Mouse (Mus musculus) limb, embryonic 12.5 days (tissue): Measurements from ENCODE around the gene Pknox2. TPM values are rescaled to one million over a fixed set of nuclear protein-coding genes. Genes with fewer than 3 reads are reported as not detected.

Source experiments
- ATAC-seq: fragments of 200-750 bp; cut with Nextera tagmentation; 2 replicates; pipeline ENCODE4 v1.8.0; 2017; ENCODE audit warnings: low read depth, moderate TSS enrichment; ENCODE audit not compliant: insufficient number of reproducible peaks, insufficient read depth, low FRiP score, low TSS enrichment
- H3K27ac ChIP-seq: fragments of 300-500 bp; sonication (generic); 2 replicates; pipeline ENCODE4 v1.5.1; 2016; ENCODE audit warnings: mild to moderate bottlenecking, moderate library complexity
- H3K27me3 ChIP-seq: fragments of 300-500 bp; sonication (generic); 2 replicates; pipeline ENCODE4 v1.6.1; 2016; ENCODE audit warnings: mild to moderate bottlenecking, moderate library complexity
- H3K36me3 ChIP-seq: fragments of 300-500 bp; sonication (generic); 2 replicates; pipeline ENCODE4 v1.6.1; 2016; ENCODE audit warnings: mild to moderate bottlenecking, moderate library complexity
- H3K4me1 ChIP-seq: fragments of 300-500 bp; sonication (generic); replicated peaks from 2 replicates; pipeline ENCODE4 v1.6.1; 2016
- H3K4me2 ChIP-seq: fragments of 300-500 bp; sonication (generic); 2 replicates; pipeline ENCODE4 v1.6.1; 2016; ENCODE audit warnings: mild to moderate bottlenecking, moderate library complexity
- H3K4me3 ChIP-seq: fragments of 300-500 bp; sonication (generic); replicated peaks from 2 replicates; pipeline ENCODE4 v1.5.1; 2016; ENCODE audit warnings: mild to moderate bottlenecking
- H3K9ac ChIP-seq: fragments of 300-500 bp; sonication (generic); replicated peaks from 2 replicates; pipeline ENCODE4 v1.6.1; 2016; ENCODE audit warnings: mild to moderate bottlenecking, moderate library complexity
- H3K9me3 ChIP-seq: fragments of 300-500 bp; sonication (generic); 2 replicates; pipeline ENCODE4 v1.6.1; 2016; ENCODE audit warnings: mild to moderate bottlenecking, moderate library complexity
- WGBS: fragments of 180-500 bp; shearing (Covaris S2); methylation state at CpG from one replicate; pipeline ENCODE4 v1.1.7; 2016; 5-methylcytosine and 5-hydroxymethylcytosine counted together
- polyA plus RNA-seq: library from polyadenylated mRNA; unstranded; fragments of >200 nt; fragmentation: Nextera tagmentation; extraction: Ambion mirVana; gene quantifications from 2 replicates; pipeline ENCODE4 v1.2.1, GENCODE M21; 2016

The Pknox2 gene
- polyA plus RNA-seq, 1 experiment from 2014 or later: 15.5 TPM

- H3K4me2 ChIP-seq: no peak overlapping the region
- no peaks in the 10 kb centered on the region; the same call in 1 of the 2 replicates for H3K36me3 ChIP-seq
- no peak overlapping the region for H3K27ac ChIP-seq
- H3K4me3 ChIP-seq: no peak overlapping the region
- H3K27me3 ChIP-seq: peaks cover 14% of the 10 kb centered on the region
- H3K4me1 ChIP-seq: peaks cover 22% of the 10 kb centered on the region
- no peaks in the 10 kb centered on the region for H3K9me3 ChIP-seq
- ATAC-seq: no peak
- 50% methylated on average over 5 of the region's 5 CpGs for whole genome bisulfite sequencing
- H3K9ac ChIP-seq: no peak overlapping the region
These were observed 99.7 kb downstream of the Pknox2 start for GRCm38 (mm10) chr9:37047490-37047889.

DNA sequence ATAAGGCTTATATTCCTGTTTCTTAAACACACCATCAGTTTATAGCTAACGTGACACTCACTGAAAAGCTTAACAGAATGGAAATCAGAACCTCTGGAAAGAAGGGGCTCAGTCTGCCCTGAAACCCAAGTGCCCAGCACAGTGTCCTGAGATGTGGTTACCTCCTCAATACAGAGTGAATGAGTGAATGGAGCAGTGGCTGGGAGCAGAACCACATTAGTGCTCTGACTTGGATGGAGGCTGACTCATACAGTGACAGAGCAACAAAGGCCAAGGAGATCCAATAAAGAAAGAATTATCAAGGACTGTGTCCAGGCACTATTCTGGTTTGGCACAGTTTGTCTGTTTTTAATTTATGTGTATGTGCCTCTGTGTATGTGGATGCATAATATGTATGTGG, 101.3 kb downstream of the Pknox2 start:
- 50% methylated on average over 1 of the region's 1 CpGs for WGBS
- ATAC-seq: no peak

GRCm38 (mm10) chr9:37044165-37044564, 103.0 kb downstream of the Pknox2 start:
- Histone ChIP-seq H3K27ac (no peak overlapping the region), H3K9me3 (no peaks in the 10 kb centered on the region), H3K4me1 (peaks cover 14% of the 10 kb centered on the region), H3K4me3 (no peak overlapping the region), H3K36me3 (no peaks in the 10 kb centered on the region), H3K4me2 (no peak overlapping the region), H3K27me3 (peaks cover 29% of the 10 kb centered on the region), H3K9ac (no peak overlapping the region)
- WGBS: 76% methylated on average over 1 of the region's 1 CpGs
- ATAC-seq: no peak

More for the DNA sequence above, 101.3 kb downstream of the Pknox2 start:
- Histone ChIP-seq H3K9ac (no peak overlapping the region), H3K9me3 (no peaks in the 10 kb centered on the region), H3K4me3 (no peak overlapping the region), H3K36me3 (no peaks in the 10 kb centered on the region; the same call in 1 of the 2 replicates), H3K27me3 (peaks cover 14% of the 10 kb centered on the region), H3K4me2 (no peak overlapping the region), H3K27ac (no peak overlapping the region), H3K4me1 (peaks cover 18% of the 10 kb centered on the region)

- Histone ChIP-seq H3K9me3 (no peaks in the 10 kb centered on the region), H3K36me3 (no peaks in the 10 kb centered on the region), H3K4me3 (no peak overlapping the region), H3K9ac (no peak overlapping the region), H3K27ac (no peak overlapping the region), H3K27me3 (peaks cover 50% of the 10 kb centered on the region), H3K4me1 (peaks cover 14% of the 10 kb centered on the region), H3K4me2 (no peak overlapping the region)
- 81% methylated on average over 3 of the region's 3 CpGs for WGBS
- ATAC-seq: no peak
These were observed 108.3 kb downstream of the Pknox2 start for GRCm38 (mm10) chr9:37038859-37039258.

DNA sequence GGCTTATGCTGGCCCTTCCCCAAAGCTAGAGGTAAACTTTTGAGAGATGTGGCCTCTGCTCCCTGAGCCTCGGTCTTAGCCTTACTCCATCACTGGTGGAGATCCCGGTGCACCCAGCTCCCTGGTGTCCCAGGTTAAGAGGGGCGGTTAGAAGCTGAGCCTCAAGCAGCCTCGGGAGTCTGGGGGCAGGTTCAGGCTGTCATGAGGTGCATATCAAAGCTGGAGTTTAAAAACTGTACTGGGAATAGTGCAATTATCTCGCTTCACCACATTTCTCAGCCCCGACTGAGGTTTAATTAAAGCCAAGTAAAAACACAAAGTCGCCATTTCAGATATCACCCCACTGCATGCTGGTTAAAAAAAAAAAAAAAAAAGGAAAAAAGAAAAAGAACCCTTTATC, 108.8 kb downstream of the Pknox2 start:
- no peak overlapping the region for H3K4me3 ChIP-seq
- ATAC-seq: no peak
- no peaks in the 10 kb centered on the region for H3K9me3 ChIP-seq
- no peaks in the 10 kb centered on the region for H3K36me3 ChIP-seq
- H3K27me3 ChIP-seq: peaks cover 52% of the 10 kb centered on the region
- H3K9ac ChIP-seq: no peak overlapping the region
- H3K4me2 ChIP-seq: no peak overlapping the region
- H3K4me1 ChIP-seq: peaks cover 15% of the 10 kb centered on the region
- H3K27ac ChIP-seq: no peak overlapping the region
- WGBS: 56% methylated on average over 7 of the region's 7 CpGs

- Histone ChIP-seq H3K9me3 (no peaks in the 10 kb centered on the region), H3K4me1 (peaks cover 15% of the 10 kb centered on the region), H3K27ac (no peak overlapping the region), H3K9ac (no peak overlapping the region), H3K4me3 (no peak overlapping the region), H3K4me2 (no peak overlapping the region), H3K27me3 (peaks cover 54% of the 10 kb centered on the region), H3K36me3 (no peaks in the 10 kb centered on the region)
- no peak for ATAC-seq
- WGBS: 78% methylated on average over 12 of the region's 12 CpGs
These were observed 109.8 kb downstream of the Pknox2 start for GRCm38 (mm10) chr9:37037405-37037804.

- 95% methylated on average over 3 of the region's 3 CpGs for WGBS
- H3K27me3 ChIP-seq: peaks cover 62% of the 10 kb centered on the region
These were observed 112.0 kb downstream of the Pknox2 start for GRCm38 (mm10) chr9:37035248-37035647.

GRCm38 (mm10) chr9:37034316-37034715, 112.9 kb downstream of the Pknox2 start:
- 33% methylated on average over 1 of the region's 1 CpGs for WGBS
- Histone ChIP-seq H3K4me2 (no peak overlapping the region), H3K27me3 (peaks cover 53% of the 10 kb centered on the region), H3K4me1 (peaks cover 38% of the 10 kb centered on the region), H3K9ac (no peak overlapping the region), H3K27ac (no peak overlapping the region), H3K9me3 (no peaks in the 10 kb centered on the region), H3K36me3 (no peaks in the 10 kb centered on the region), H3K4me3 (no peak overlapping the region)
- no peak for ATAC-seq

More at GRCm38 (mm10) chr9:37035248-37035647, 112.0 kb downstream of the Pknox2 start:
- Histone ChIP-seq H3K9ac (no peak overlapping the region), H3K36me3 (no peaks in the 10 kb centered on the region), H3K4me3 (no peak overlapping the region), H3K9me3 (no peaks in the 10 kb centered on the region), H3K27ac (no peak overlapping the region), H3K4me2 (no peak overlapping the region), H3K4me1 (peaks cover 29% of the 10 kb centered on the region)
- ATAC-seq: no peak

DNA sequence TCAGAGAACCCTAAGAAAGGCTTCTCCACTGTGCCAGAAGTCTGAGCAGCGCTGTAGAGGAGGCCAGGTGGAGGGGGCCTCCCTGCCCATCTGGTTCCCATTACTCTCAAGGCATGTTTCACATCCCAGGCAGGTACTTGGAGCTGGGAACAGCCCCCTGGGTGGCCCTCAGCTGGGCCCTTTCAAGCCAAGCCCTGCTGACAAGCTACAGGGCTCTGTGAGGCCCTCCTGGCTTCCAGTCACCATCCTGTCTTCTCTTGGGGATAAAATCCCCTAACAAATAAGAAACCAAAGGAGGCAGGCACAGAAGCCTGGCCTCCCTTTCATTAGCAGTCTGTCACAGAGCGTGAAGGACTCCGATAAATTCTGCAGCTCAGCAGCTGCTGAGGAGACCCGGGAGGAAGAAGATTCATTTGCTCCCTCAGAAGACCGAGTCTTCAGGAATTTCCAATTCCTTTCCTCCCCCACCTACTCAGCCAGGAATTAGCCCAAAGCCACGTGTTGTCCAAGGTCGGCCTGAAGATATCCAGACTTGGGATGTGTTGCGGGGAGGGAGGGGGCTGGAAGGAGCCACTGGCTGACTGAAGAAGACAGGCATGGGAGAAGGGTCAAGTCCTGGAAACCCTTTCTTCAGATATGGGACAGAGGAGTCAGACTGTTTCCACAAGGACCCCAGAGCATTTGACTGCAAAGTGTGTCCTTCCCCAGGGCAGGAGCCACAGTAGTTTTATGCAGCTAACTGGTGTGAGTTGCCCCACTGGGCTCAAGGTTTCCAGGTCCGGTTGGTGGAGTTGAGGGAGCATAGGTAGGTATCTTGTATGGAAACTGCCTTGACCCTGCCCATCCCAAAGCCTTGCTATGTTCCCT, 116.6 kb downstream of the Pknox2 start:
- peak; percentile 93 for ATAC-seq
- Histone ChIP-seq H3K4me3 (no peak overlapping the region), H3K36me3 (no peaks in the 10 kb centered on the region), H3K4me1 (peaks cover 58% of the 10 kb centered on the region), H3K9me3 (no peaks in the 10 kb centered on the region), H3K4me2 (peak overlapping the region; percentile 38), H3K27ac (peak overlapping the region; percentile 75), H3K9ac (no peak overlapping the region), H3K27me3 (peaks cover 53% of the 10 kb centered on the region)
- 6% methylated on average over 9 of the region's 9 CpGs for WGBS

GRCm38 (mm10) chr9:37029811-37030346, 117.3 kb downstream of the Pknox2 start:
- H3K4me1 ChIP-seq: peaks cover 59% of the 10 kb centered on the region
- H3K27me3 ChIP-seq: peaks cover 57% of the 10 kb centered on the region
- H3K4me2 ChIP-seq: peak overlapping the region; percentile 38
- H3K9ac ChIP-seq: no peak overlapping the region
- ATAC-seq: peak; percentile 71
- no peaks in the 10 kb centered on the region for H3K9me3 ChIP-seq
- WGBS: 20% methylated on average over 3 of the region's 3 CpGs
- H3K4me3 ChIP-seq: no peak overlapping the region
- H3K36me3 ChIP-seq: no peaks in the 10 kb centered on the region
- H3K27ac ChIP-seq: peak overlapping the region; percentile 75

- Histone ChIP-seq H3K36me3 (no peaks in the 10 kb centered on the region), H3K27me3 (peaks cover 61% of the 10 kb centered on the region), H3K27ac (no peak overlapping the region), H3K9ac (no peak overlapping the region), H3K4me1 (peaks cover 49% of the 10 kb centered on the region), H3K4me2 (no peak overlapping the region), H3K9me3 (no peaks in the 10 kb centered on the region), H3K4me3 (no peak overlapping the region)
- WGBS: 53% methylated on average over 7 of the region's 7 CpGs
- no peak for ATAC-seq
These were observed 119.2 kb downstream of the Pknox2 start for GRCm38 (mm10) chr9:37027825-37028575.
